Mouse (Mus musculus) heart, adult 2 months (tissue): ENCODE results near the gene Gm49318.

Source experiments
- CTCF ChIP-seq: fragments of 200-600 bp; IDR thresholded peaks from 2 replicates; pipeline ENCODE4 v1.8.1; 2022; ENCODE audit warnings: antibody characterized with exemption, mild to moderate bottlenecking, moderate library complexity
- EP300 ChIP-seq: fragments of 200-500 bp; IDR thresholded peaks from 2 replicates; pipeline ENCODE4 v1.6.1; 2011; ENCODE audit warnings: low read depth, low read length, control low read depth; ENCODE audit not compliant: insufficient read depth
- POLR2A ChIP-seq: fragments of 200-500 bp; IDR thresholded peaks from 2 replicates; pipeline ENCODE4 v1.6.1; 2011; ENCODE audit warnings: mild to moderate bottlenecking, low read depth, low read length, control low read depth; ENCODE audit not compliant: insufficient read depth

- no peak for TF ChIP-seq POLR2A
- no peak for TF ChIP-seq EP300
- no peak for TF ChIP-seq CTCF
Observed at GRCm38 (mm10) chr9:21992227-21992626, 78.8 kb downstream of the Gm49318 start.
